Mouse (Mus musculus) heart, adult 2 months (tissue): Measurements from ENCODE around the gene Sycn. TPM values are rescaled to one million over a fixed set of nuclear protein-coding genes. Genes with fewer than 3 reads are reported as not detected.
"Not testable (repeated sequence)": the region's sequence is repeated elsewhere in the genome, so short reads cannot be mapped to it uniquely, and the experiment has no call there.

Experiments used
- DNase-seq, 2 experiments: peaks; one replicate each; pipeline ENCODE4 v3.0.0; 2021
- H3K27ac ChIP-seq: fragments of 200-600 bp; 2 replicates; pipeline ENCODE4 v1.8.1; 2022
- H3K27me3 ChIP-seq: fragments of 200-500 bp; 2 replicates; pipeline ENCODE4 v1.6.1; 2012; ENCODE audit warnings: mild to moderate bottlenecking, low read length, inconsistent platforms, mixed read lengths; ENCODE audit not compliant: control insufficient read depth, insufficient read depth
- H3K36me3 ChIP-seq: fragments of 200-500 bp; 2 replicates; pipeline ENCODE4 v1.6.1; 2012; ENCODE audit warnings: low read length, inconsistent platforms; ENCODE audit not compliant: control insufficient read depth, insufficient read depth
- H3K4me1 ChIP-seq: fragments of 200-500 bp; 2 replicates; pipeline ENCODE4 v1.6.1; 2011; ENCODE audit warnings: low read length; ENCODE audit not compliant: control insufficient read depth, insufficient read depth
- H3K4me3 ChIP-seq: fragments of 200-600 bp; 2 replicates; pipeline ENCODE4 v1.8.1; 2022
- H3K79me2 ChIP-seq: fragments of 200-500 bp; replicated peaks from 2 replicates; pipeline ENCODE4 v1.6.1; 2012; ENCODE audit warnings: mild to moderate bottlenecking, inconsistent platforms, low read length, moderate library complexity, mixed read lengths; ENCODE audit not compliant: control insufficient read depth, insufficient read depth
- H3K9ac ChIP-seq: fragments of 200-500 bp; 2 replicates; pipeline ENCODE4 v1.6.1; 2012; ENCODE audit warnings: low read depth, mild to moderate bottlenecking, control low read depth, inconsistent platforms, low read length, mixed read lengths
- CTCF ChIP-seq: fragments of 200-600 bp; IDR thresholded peaks from 2 replicates; pipeline ENCODE4 v1.8.1; 2022; ENCODE audit warnings: antibody characterized with exemption, mild to moderate bottlenecking, moderate library complexity
- EP300 ChIP-seq: fragments of 200-500 bp; IDR thresholded peaks from 2 replicates; pipeline ENCODE4 v1.6.1; 2011; ENCODE audit warnings: low read depth, low read length, control low read depth; ENCODE audit not compliant: insufficient read depth
- POLR2A ChIP-seq: fragments of 200-500 bp; IDR thresholded peaks from 2 replicates; pipeline ENCODE4 v1.6.1; 2011; ENCODE audit warnings: mild to moderate bottlenecking, low read depth, low read length, control low read depth; ENCODE audit not compliant: insufficient read depth
- WGBS: fragments of 180-500 bp; shearing (Covaris S2); methylation state at CpG from one replicate; pipeline ENCODE4 v1.1.7; 2018; 5-methylcytosine and 5-hydroxymethylcytosine counted together
- intact Hi-C: fragments of 180-260 bp; cut with DNase I; formaldehyde crosslinking; loops from one replicate; pipeline ENCODE4 v1.15.1; 2025
- polyA plus RNA-seq: library from polyadenylated mRNA; depleted of rRNA; stranded (reverse); fragments of >200 nt; gene quantifications from 2 replicates; pipeline ENCODE4 v1.2.3, GENCODE M21; 2012
- total RNA-seq, 2 experiments: library from RNA; stranded (reverse); gene quantifications; 2 replicates each; pipeline ENCODE4 v1.2.3; 2021

Gene Sycn
- total and polyA plus RNA-seq, 3 experiments: not detected

- intact Hi-C loops: no loop called here
- no peaks in the 10 kb centered on the region for H3K79me2 ChIP-seq
- H3K36me3 ChIP-seq: no peaks in the 10 kb centered on the region
- 60% methylated on average over 8 of the region's 8 CpGs for WGBS
- TF ChIP-seq EP300 (no peak), CTCF (no peak), POLR2A (no peak)
- H3K9ac ChIP-seq: no peak overlapping the region
- no peak overlapping the region for H3K4me3 ChIP-seq
- no peaks in the 10 kb centered on the region for H3K4me1 ChIP-seq
- no peak overlapping the region for H3K27ac ChIP-seq
- no peak for DNase-seq
- H3K27me3 ChIP-seq: no peaks in the 10 kb centered on the region
Observed at GRCm38 (mm10) chr7:28511441-28511840, 29.2 kb upstream of the Sycn start.

GRCm38 (mm10) chr7:28522536-28522935 is 18.1 kb upstream of the Sycn start, which contains the start of gene Ifnl3:
Gene Ifnl3 (plus strand): TSS chr7:28522836.
- WGBS: 65% methylated on average over 5 of the region's 6 CpGs

GRCm38 (mm10) chr7:28527922-28528719 is 12.6 kb upstream of the Sycn start:
- H3K9ac ChIP-seq: no peak overlapping the region
- WGBS: 5% methylated on average over 19 of the region's 19 CpGs
- no peaks in the 10 kb centered on the region for H3K79me2 ChIP-seq
- no peaks in the 10 kb centered on the region for H3K36me3 ChIP-seq
- no peak for TF ChIP-seq EP300
- TF ChIP-seq CTCF: peak; percentile 94
- H3K27ac ChIP-seq: no peak overlapping the region
- intact Hi-C loops: loop anchor here (1.0 to 5.0 kb wide), 2 partner anchors 74 to 82 kb away; no protein-coding TSS in a partner anchor
- peak; percentile 82 to 85 for DNase-seq
- no peaks in the 10 kb centered on the region for H3K27me3 ChIP-seq
- H3K4me1 ChIP-seq: peaks cover 1% of the 10 kb centered on the region; the same call in 1 of the 2 replicates
- no peak overlapping the region for H3K4me3 ChIP-seq

More at GRCm38 (mm10) chr7:28522536-28522935, 18.1 kb upstream of the Sycn start, which contains the start of gene Ifnl3:
- H3K79me2 ChIP-seq, H3K36me3 ChIP-seq, H3K4me1 ChIP-seq, H3K4me3 ChIP-seq, H3K27me3 ChIP-seq, DNase-seq, H3K9ac ChIP-seq, H3K27ac ChIP-seq, intact Hi-C loops: not testable (repeated sequence)

GRCm38 (mm10) chr7:28532005-28532404 is 8.7 kb upstream of the Sycn start:
- intact Hi-C loops: no loop called here
- Histone ChIP-seq H3K27me3 (no peaks in the 10 kb centered on the region), H3K4me1 (peaks cover 3% of the 10 kb centered on the region), H3K79me2 (no peaks in the 10 kb centered on the region), H3K27ac (no peak overlapping the region), H3K4me3 (no peak overlapping the region), H3K36me3 (no peaks in the 10 kb centered on the region), H3K9ac (no peak overlapping the region)
- WGBS: 81% methylated on average over 8 of the region's 8 CpGs
- no peak for DNase-seq
- no peak for TF ChIP-seq EP300
- TF ChIP-seq POLR2A: no peak
- TF ChIP-seq CTCF: no peak

- 89% methylated on average over 6 of the region's 6 CpGs for WGBS
Observed at GRCm38 (mm10) chr7:28538886-28539285, 1.8 kb upstream of the Sycn start.

GRCm38 (mm10) chr7:28544051-28544601 is 3.4 kb downstream of the Sycn start:
- WGBS: 12% methylated on average over 27 of the region's 27 CpGs
- peaks cover 14% of the 10 kb centered on the region for H3K27me3 ChIP-seq

More at GRCm38 (mm10) chr7:28538886-28539285, 1.8 kb upstream of the Sycn start:
- DNase-seq, H3K4me3 ChIP-seq, H3K27me3 ChIP-seq, H3K9ac ChIP-seq, H3K79me2 ChIP-seq, H3K4me1 ChIP-seq, H3K36me3 ChIP-seq, intact Hi-C loops, H3K27ac ChIP-seq: not testable (repeated sequence)

More at GRCm38 (mm10) chr7:28544051-28544601, 3.4 kb downstream of the Sycn start:
- Histone ChIP-seq H3K79me2 (no peaks in the 10 kb centered on the region), H3K36me3 (no peaks in the 10 kb centered on the region), H3K4me3 (no peak overlapping the region), H3K27ac (no peak overlapping the region), H3K9ac (no peak overlapping the region), H3K4me1 (no peaks in the 10 kb centered on the region)
- intact Hi-C loops: no loop called here
- DNase-seq: no peak
- TF ChIP-seq EP300 (no peak), POLR2A (no peak), CTCF (no peak)
